Mouse (Mus musculus) intestine, embryonic 14.5 days (tissue): ENCODE data around the gene Tenm4. TPM values are rescaled to one million over a fixed set of nuclear protein-coding genes. Genes with fewer than 3 reads are reported as not detected.

ENCODE experiments used
- ATAC-seq: fragments of 200-750 bp; cut with Nextera tagmentation; replicated peaks from 2 replicates; pipeline ENCODE4 v1.8.0; 2017; ENCODE audit warnings: low read depth, moderate number of reproducible peaks, moderate TSS enrichment, moderate library complexity; ENCODE audit not compliant: low FRiP score, low TSS enrichment
- DNase-seq: peaks from one replicate; pipeline ENCODE4 v3.0.0-alpha.2; 2018; ENCODE audit warnings: low spot score
- H3K27ac ChIP-seq: fragments of 300-500 bp; sonication (generic); 2 replicates; pipeline ENCODE4 v1.5.1; 2014; ENCODE audit warnings: low read depth, mild to moderate bottlenecking, control low read depth
- H3K27me3 ChIP-seq: fragments of 300-500 bp; sonication (generic); replicated peaks from 2 replicates; pipeline ENCODE4 v1.6.1; 2014; ENCODE audit warnings: low read length, control low read depth; ENCODE audit not compliant: control insufficient read depth, insufficient read depth
- H3K36me3 ChIP-seq: fragments of 300-500 bp; sonication (generic); 2 replicates; pipeline ENCODE4 v1.6.1; 2014; ENCODE audit warnings: low read length, control low read depth; ENCODE audit not compliant: control insufficient read depth, insufficient read depth
- H3K4me1 ChIP-seq: fragments of 300-500 bp; sonication (generic); replicated peaks from 2 replicates; pipeline ENCODE4 v1.6.1; 2014; ENCODE audit warnings: low read length, control low read depth, mixed read lengths; ENCODE audit not compliant: control insufficient read depth, insufficient read depth
- H3K4me2 ChIP-seq: fragments of 300-500 bp; sonication (generic); 2 replicates; pipeline ENCODE4 v1.6.1; 2014; ENCODE audit warnings: low read length
- H3K4me3 ChIP-seq: fragments of 300-500 bp; sonication (generic); 2 replicates; pipeline ENCODE4 v1.5.1; 2014; ENCODE audit warnings: low read depth, low read length, control low read depth, mixed read lengths
- H3K9ac ChIP-seq: fragments of 300-500 bp; sonication (generic); 2 replicates; pipeline ENCODE4 v1.6.1; 2014; ENCODE audit warnings: mild to moderate bottlenecking, low read length
- H3K9me3 ChIP-seq: fragments of 300-500 bp; sonication (generic); 2 replicates; pipeline ENCODE4 v1.6.1; 2016; ENCODE audit warnings: low read length, control low read depth; ENCODE audit not compliant: control insufficient read depth
- WGBS: fragments of 180-500 bp; shearing (Covaris S2); extraction: QIAGEN DNeasy Blood & Tissue Kit; methylation state at CpG from one replicate; pipeline ENCODE4 v1.1.7; 2014; 5-methylcytosine and 5-hydroxymethylcytosine counted together
- polyA plus RNA-seq: library from polyadenylated mRNA; unstranded; fragments of >200 nt; fragmentation: Nextera tagmentation; extraction: Ambion mirVana; gene quantifications from 2 replicates; pipeline ENCODE4 v1.2.1, GENCODE M21; 2014

Tenm4 gene
- polyA plus RNA-seq, 1 experiment from 2014 or later = 36.5 TPM

DNA sequence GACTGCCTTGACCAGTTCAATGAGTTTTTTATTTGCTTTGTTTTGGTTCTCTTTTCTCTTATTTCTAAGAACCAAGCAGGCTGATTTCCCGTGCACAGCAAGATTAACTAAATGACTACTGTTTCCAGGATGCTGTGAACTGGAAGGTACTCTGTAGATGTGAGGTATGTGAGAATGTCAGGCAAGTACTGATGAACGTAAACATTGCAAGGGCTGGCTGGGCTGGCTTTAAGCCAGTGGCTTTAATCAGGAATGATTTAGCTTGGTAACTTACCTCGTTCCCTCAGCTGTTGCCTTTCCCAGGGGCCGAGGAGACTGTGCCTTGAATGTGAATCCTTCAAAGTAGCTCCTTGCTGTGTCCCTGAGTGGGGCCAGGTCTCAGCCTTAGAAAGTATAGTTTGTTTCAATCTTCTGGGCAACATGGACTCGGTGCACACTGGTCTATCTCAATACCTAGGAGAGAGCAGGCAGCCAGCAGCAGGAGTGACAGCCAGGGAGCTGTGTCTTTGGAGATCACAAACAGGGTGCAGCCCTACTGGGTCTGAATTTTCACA is 134.4 kb downstream of the Tenm4 start:
- WGBS = 26% methylated on average over 5 of the region's 5 CpGs
- DNase-seq = no peak
- ATAC-seq = no peak

DNA sequence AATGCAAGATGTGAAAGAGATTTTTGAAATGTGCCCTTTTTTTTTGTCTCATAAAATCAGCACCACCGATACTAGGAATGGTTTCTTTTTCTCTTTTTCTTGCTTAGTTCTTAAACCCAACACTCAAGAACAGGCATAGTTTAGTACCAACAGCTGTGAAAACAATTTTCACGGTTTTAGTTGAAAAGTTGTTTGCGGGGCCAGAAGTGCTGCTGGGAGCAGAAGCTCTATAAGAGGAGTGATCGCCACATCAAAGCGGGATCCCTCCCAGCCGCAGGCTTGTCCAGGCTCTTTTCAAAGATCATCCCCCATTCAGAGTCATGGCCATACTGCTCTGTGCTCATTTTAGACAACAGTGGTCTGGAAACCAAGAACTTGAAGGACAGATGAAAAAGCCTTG is 137.1 kb downstream of the Tenm4 start:
- Histone ChIP-seq H3K36me3 (no peaks in the 10 kb centered on the region), H3K27ac (no peak overlapping the region), H3K27me3 (no peaks in the 10 kb centered on the region), H3K4me2 (no peak overlapping the region), H3K9me3 (0 out of 2 replicates have a peak, but pooled peaks cover 3% of the 10 kb centered on the region), H3K4me1 (0 out of 2 replicates have a peak, but pooled peaks cover 7% of the 10 kb centered on the region), H3K4me3 (no peak overlapping the region), H3K9ac (no peak overlapping the region)
- WGBS = 72% methylated on average over 6 of the region's 6 CpGs
- ATAC-seq (no peak), DNase-seq (no peak)

More for the DNA sequence above, 134.4 kb downstream of the Tenm4 start:
- H3K27me3 ChIP-seq = no peaks in the 10 kb centered on the region
- H3K4me1 ChIP-seq = 0 out of 2 replicates have a peak, but pooled peaks cover 7% of the 10 kb centered on the region
- H3K4me3 ChIP-seq = no peak overlapping the region
- no peak overlapping the region for H3K9ac ChIP-seq
- H3K27ac ChIP-seq = no peak overlapping the region
- no peaks in the 10 kb centered on the region for H3K36me3 ChIP-seq
- no peak overlapping the region for H3K4me2 ChIP-seq
- 0 out of 2 replicates have a peak, but pooled peaks cover 3% of the 10 kb centered on the region for H3K9me3 ChIP-seq

DNA sequence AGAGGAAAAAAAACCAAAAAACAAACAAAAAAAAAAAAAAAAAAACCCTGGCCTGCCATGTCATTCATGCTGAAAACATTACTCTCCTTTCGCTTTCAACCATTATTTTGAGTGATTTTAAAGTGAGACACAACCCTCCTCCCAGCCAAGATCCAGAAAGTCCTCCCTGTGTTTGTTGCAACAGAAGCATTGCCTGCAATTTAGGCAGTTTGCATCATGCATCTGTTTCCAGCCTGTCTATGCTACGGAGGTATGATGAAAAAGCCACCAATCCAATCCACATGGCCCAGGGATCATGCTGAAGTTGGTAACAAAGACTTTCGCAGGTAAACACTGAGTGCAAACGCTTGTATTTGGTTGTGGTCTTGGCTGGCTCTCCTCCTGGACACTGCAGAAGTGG is 158.3 kb downstream of the Tenm4 start:
- DNase-seq = no peak
- no peak for ATAC-seq
- no peaks in the 10 kb centered on the region for H3K4me1 ChIP-seq
- H3K4me2 ChIP-seq = no peak overlapping the region
- H3K9me3 ChIP-seq = peaks cover 7% of the 10 kb centered on the region; the same call in 1 of the 2 replicates
- no peaks in the 10 kb centered on the region for H3K36me3 ChIP-seq
- 90% methylated on average over 4 of the region's 4 CpGs for WGBS
- no peak overlapping the region for H3K4me3 ChIP-seq
- H3K9ac ChIP-seq = no peak overlapping the region
- H3K27me3 ChIP-seq = no peaks in the 10 kb centered on the region
- H3K27ac ChIP-seq = no peak overlapping the region

- ATAC-seq = no peak
- no peak overlapping the region for H3K4me3 ChIP-seq
- no peak overlapping the region for H3K4me2 ChIP-seq
- no peaks in the 10 kb centered on the region for H3K27me3 ChIP-seq
- no peak for DNase-seq
- H3K9ac ChIP-seq = no peak overlapping the region
- 64% methylated on average over 1 of the region's 1 CpGs for WGBS
- H3K36me3 ChIP-seq = no peaks in the 10 kb centered on the region
- H3K27ac ChIP-seq = no peak overlapping the region
- no peaks in the 10 kb centered on the region for H3K9me3 ChIP-seq
- no peaks in the 10 kb centered on the region for H3K4me1 ChIP-seq
Observed at GRCm38 (mm10) chr7:96331186-96331585, 160.1 kb downstream of the Tenm4 start.

DNA sequence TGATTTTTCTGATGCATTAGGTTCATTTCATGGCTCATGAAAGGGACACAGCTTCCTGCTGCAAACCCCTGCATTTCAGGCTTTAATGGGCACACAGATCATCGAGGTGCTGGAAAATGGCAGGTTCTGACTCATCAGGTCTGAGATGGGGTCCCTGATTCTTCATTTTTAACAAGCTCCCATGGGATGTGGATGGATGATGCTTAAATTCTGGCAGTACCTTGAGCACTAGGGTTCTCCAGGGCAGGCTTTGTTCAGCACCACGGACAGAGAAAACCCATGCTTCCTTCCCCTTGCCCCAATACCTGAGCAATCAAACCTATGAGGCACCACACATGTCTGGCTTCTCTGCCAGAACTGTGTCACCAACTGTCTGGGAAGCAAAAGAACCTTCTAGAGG is 163.3 kb downstream of the Tenm4 start:
- DNase-seq (peak; percentile 64), ATAC-seq (no peak)
- H3K36me3 ChIP-seq = no peaks in the 10 kb centered on the region
- H3K9ac ChIP-seq = no peak overlapping the region
- WGBS = 25% methylated on average over 2 of the region's 2 CpGs
- H3K27ac ChIP-seq = no peak overlapping the region
- H3K27me3 ChIP-seq = no peaks in the 10 kb centered on the region
- peaks cover 6% of the 10 kb centered on the region; the same call in 1 of the 2 replicates for H3K4me1 ChIP-seq
- no peaks in the 10 kb centered on the region for H3K9me3 ChIP-seq
- H3K4me2 ChIP-seq = no peak overlapping the region
- no peak overlapping the region for H3K4me3 ChIP-seq

GRCm38 (mm10) chr7:96336376-96336775 is 165.3 kb downstream of the Tenm4 start:
- Histone ChIP-seq H3K27me3 (no peaks in the 10 kb centered on the region), H3K4me1 (peaks cover 11% of the 10 kb centered on the region; the same call in 1 of the 2 replicates), H3K36me3 (no peaks in the 10 kb centered on the region), H3K9ac (no peak overlapping the region), H3K27ac (no peak overlapping the region), H3K4me3 (no peak overlapping the region), H3K9me3 (no peaks in the 10 kb centered on the region), H3K4me2 (no peak overlapping the region)
- DNase-seq = no peak
- ATAC-seq = no peak

- H3K9ac ChIP-seq = no peak overlapping the region
- H3K9me3 ChIP-seq = no peaks in the 10 kb centered on the region
- no peak overlapping the region for H3K4me2 ChIP-seq
- H3K27ac ChIP-seq = no peak overlapping the region
- H3K27me3 ChIP-seq = no peaks in the 10 kb centered on the region
- no peak for DNase-seq
- peaks cover 11% of the 10 kb centered on the region; the same call in 1 of the 2 replicates for H3K4me1 ChIP-seq
- H3K36me3 ChIP-seq = no peaks in the 10 kb centered on the region
- 27% methylated on average over 5 of the region's 5 CpGs for WGBS
- ATAC-seq = no peak
- H3K4me3 ChIP-seq = no peak overlapping the region
Observed at GRCm38 (mm10) chr7:96340826-96341225, 169.8 kb downstream of the Tenm4 start.

GRCm38 (mm10) chr7:96341479-96341878 is 170.4 kb downstream of the Tenm4 start:
- Histone ChIP-seq H3K27me3 (no peaks in the 10 kb centered on the region), H3K9ac (no peak overlapping the region), H3K4me3 (no peak overlapping the region), H3K36me3 (no peaks in the 10 kb centered on the region), H3K9me3 (no peaks in the 10 kb centered on the region), H3K4me1 (peaks cover 11% of the 10 kb centered on the region; the same call in 1 of the 2 replicates), H3K4me2 (no peak overlapping the region), H3K27ac (no peak overlapping the region)
- no peak for ATAC-seq
- 70% methylated on average over 2 of the region's 2 CpGs for WGBS
- no peak for DNase-seq

- WGBS = 81% methylated on average over 6 of the region's 6 CpGs
- ATAC-seq (no peak), DNase-seq (no peak)
- Histone ChIP-seq H3K27me3 (no peaks in the 10 kb centered on the region), H3K9ac (no peak overlapping the region), H3K4me1 (0 out of 2 replicates have a peak, but pooled peaks cover 5% of the 10 kb centered on the region), H3K36me3 (no peaks in the 10 kb centered on the region), H3K27ac (no peak overlapping the region), H3K4me2 (no peak overlapping the region), H3K4me3 (no peak overlapping the region), H3K9me3 (no peaks in the 10 kb centered on the region)
Observed at GRCm38 (mm10) chr7:96342996-96343395, 171.9 kb downstream of the Tenm4 start.
